Mouse (Mus musculus): ENCODE data around the gene Slx1b.
"Not testable (repeated sequence)": the region's sequence is repeated elsewhere in the genome, so short reads cannot be mapped to it uniquely, and the experiment has no call there.

The Slx1b gene

GRCm38 (mm10) chr7:126702861-126703756, 7.5 kb upstream of the Slx1b start:
- no peak for DNase-seq (ENCODE audit: low read depth, low spot score)

DNA sequence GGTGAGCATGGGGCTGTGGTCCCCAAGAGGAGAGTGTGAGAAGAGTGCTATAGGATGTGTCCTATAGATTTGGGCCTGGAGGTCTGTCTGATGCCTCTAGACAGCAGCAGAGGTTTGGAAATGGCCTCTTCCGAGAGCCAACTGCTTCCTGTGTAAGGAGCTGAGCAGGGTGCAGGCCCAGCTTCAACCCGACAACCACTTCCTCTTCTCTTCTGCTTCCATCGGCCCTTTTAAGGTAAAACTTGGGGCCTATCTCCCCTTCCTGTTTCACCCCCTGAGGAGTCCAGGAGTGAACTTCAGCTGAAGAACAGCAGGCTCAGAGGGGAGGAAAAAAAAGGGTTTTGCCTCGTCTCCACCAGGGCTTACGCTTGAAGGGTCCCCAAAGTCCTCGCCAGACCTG, 6.8 kb upstream of the Slx1b start:
- no peak for DNase-seq (ENCODE audit: low read depth, low spot score)

- DNase-seq (ENCODE audit: low read depth, low spot score): no peak
Measured at GRCm38 (mm10) chr7:126701559-126702357, 6.2 kb upstream of the Slx1b start.

GRCm38 (mm10) chr7:126701070-126701469, 5.5 kb upstream of the Slx1b start:
- DNase-seq (ENCODE audit: low read depth, low spot score): no peak

DNA sequence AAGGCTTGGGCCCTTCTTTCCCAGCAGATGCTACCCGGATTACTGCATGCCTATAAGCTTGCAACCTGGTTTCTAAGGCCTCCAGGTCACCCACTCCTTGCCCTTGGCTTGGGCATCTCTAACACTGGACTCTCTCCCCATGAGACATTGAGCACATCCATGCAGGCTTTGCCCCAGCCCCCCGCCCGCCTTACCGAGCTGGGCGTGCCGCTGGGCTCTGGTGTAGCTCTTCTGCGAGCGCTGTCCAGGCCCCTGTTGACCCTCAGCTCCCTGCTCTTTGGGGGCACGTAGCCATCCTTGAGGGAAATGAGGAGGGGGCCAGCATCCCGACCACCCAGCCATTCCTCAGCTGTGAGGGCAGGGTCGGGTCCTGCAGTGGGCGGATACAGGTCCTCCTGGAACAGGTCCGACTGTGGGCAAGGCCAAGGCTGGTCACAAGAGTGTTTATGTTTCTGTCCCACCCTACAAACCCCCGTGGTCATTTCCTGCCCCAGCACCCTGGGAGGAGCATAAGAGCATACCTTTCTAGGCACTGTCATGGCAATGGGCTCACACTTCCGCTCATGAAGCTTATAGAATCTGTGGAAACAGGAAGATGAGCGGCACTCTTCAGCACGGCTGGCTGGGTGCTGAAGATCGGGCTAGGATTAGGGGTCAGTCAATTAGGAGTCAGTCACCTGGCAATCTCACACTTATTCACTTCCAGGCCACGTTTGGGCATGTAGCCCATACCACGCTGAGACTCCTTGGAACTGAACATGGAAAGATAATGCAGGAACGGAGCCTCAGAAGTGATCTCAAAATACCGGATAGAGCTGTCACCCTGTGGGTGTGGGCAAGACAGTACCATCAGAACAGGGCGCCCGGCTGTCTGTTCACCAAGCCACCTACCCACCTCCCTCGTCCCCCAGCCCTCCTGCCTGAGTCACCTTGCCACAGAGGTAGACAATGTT, 4.8 kb upstream of the Slx1b start:
- DNase-seq (ENCODE audit: low read depth, low spot score): no peak

DNA sequence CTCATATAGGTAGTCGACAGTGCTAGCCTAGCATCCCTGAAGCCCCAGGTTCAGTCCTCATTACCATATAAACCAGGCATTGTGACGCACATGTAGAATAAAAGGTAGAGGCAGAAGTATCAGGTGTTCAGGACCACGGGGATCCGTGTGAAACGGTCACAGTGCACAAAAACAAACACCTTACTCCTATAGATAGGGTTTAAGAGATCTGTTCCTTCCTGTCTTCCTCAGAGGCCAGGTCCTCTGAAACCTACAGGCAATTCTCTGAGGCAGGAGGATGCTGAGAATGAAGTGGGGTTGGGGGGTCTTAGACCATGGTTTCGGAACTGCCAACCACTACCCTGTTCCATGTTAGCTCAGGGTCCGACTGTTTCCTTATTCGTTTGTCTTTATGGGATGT, 2.3 kb upstream of the Slx1b start:
- no peak for DNase-seq (ENCODE audit: low read depth, low spot score)

DNA sequence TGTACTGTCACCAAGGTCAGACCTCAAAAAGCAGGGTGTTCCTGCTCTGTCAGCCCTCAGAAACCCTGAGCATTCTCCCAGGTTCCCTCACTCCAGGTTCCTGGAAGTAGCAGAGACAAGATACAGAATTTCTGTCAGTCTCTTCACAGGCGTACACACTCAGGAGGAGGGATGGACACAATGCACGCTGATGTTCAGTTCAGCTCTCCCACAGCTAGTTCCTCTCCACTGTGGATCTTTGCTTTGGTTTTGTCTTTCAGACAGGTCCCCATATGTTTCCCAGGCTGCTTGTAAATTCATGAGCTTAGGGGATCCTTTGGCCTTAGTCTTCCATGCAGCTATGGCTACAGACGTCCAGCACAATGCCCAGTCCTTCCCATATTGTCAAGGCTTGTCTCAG, 1.3 kb upstream of the Slx1b start:
- no peak for DNase-seq (ENCODE audit: low read depth, low spot score)

GRCm38 (mm10) chr7:126696303-126696702, 719 bp upstream of the Slx1b start:
- DNase-seq (ENCODE audit: low read depth, low spot score): no peak

- no peak for DNase-seq (ENCODE audit: low read depth, low spot score)
Measured at GRCm38 (mm10) chr7:126695210-126695611, 373 bp downstream of the Slx1b start, which contains the start of gene Bola2. Bola2 (plus strand) TSS chr7:126695401.

- no peak for DNase-seq (ENCODE audit: low read depth, low spot score)
Measured at GRCm38 (mm10) chr7:126694441-126695051, 1.0 kb downstream of the Slx1b start.

DNA sequence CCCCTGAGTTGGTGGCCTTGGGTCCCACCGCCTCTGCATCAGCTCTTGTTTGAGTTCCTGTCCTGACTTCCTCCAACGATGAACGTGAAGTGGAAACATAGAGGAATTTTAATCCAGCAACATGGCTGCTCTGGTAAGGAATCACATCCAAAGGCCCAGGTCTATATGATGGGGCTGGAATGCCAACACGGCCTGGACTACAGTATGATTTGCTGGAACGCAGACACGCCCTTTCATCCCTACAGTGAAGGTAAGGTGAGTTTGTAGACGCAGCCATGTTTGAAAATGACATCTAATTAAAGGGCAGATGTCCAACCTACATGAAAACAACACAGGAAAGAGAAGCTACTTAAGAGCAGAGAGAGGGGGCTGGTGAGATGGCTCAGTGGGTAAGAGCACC, 1.8 kb downstream of the Slx1b start:
- no peak for DNase-seq (ENCODE audit: low read depth, low spot score)

DNA sequence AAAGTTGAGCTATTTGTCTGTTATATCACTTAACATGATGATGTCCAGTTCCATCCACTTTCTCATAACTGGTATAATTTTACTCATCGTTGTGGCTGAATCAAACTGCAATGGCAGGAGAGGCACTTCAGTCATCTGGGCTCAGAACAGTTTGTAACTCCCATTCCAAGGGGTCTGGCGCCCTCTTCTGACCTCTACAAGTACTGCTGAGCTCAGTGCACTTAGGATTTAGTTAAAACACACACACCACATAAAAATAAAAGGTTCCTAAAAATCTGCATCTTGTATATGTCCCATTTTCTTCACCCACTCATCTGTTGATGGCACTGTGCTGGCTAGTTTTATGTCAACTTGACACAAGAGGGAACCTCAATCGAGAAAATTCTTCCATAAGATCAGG, 2.3 kb downstream of the Slx1b start:
- no peak for DNase-seq (ENCODE audit: low read depth, low spot score)

DNA sequence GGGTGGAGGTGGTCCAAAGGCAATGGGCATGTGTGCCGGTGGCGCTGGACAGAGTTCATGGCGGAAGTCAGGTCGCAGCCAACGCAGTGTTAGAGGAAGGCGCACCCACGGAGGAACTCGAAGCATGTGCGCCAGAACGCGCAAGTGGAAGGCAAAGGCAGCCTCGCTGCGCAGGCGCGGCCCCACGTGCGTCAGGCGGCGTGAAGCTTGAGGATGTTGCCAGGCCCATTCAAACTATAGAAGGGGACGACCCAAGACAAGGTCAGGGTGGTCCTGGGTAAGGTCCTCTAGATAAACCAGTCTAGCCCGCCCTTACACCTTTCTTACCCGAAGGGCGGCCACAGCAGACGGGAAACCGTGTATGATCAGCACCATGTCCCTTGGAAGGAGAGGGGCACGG, 3.2 kb downstream of the Slx1b start:
- DNase-seq (ENCODE audit: low read depth, low spot score): no peak

DNA sequence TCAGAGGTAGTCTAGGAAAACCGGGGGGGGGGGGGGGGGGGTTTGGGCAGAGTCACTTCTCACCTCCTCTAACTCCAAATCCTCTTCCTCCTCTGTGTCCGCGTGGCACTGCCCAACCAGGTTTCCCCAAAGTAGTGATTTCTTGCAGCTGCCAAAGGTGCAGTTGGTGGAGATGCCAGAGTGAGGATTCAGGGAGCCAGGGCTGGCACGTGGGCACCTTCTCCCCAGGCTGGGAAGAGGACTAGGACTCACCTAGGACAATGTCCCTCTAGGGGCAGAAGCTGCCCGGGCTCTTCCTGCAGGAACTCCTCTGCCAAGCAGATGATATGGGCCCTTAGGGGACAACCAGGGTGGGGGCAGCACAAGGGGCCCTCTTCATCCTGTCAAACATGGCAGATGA, 3.9 kb downstream of the Slx1b start:
- no peak for DNase-seq (ENCODE audit: low read depth, low spot score)

- no peak for DNase-seq (ENCODE audit: low read depth, low spot score)
Measured at GRCm38 (mm10) chr7:126690737-126691136, 4.8 kb downstream of the Slx1b start.

DNA sequence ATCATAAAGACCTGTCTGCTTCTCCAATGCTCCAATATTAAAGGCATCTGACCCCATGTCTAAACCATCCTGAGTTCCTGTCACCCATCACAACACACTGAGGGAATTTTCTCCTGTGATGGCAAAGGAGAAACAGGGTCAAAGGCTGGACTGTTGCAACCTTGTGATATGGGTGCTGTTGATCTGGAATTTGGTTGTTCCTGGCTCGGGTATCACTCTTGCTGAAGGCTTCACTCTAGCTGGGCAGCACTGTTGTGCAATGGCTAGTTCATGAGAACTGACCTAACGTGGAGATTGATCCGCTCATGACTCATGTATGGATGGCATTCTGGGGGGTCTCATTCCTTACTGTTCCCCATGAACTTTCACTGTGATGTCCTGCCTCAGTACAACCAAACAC, 6.6 kb downstream of the Slx1b start:
- DNase-seq (ENCODE audit: low read depth, low spot score): no peak

- not testable (repeated sequence) for DNase-seq (ENCODE audit: low read depth, low spot score)
Measured at GRCm38 (mm10) chr7:126688156-126688555, 7.4 kb downstream of the Slx1b start.

- DNase-seq (ENCODE audit: low read depth, low spot score): no peak
Measured at GRCm38 (mm10) chr7:126681221-126681620, 14.4 kb downstream of the Slx1b start.

GRCm38 (mm10) chr7:126679683-126680082, 15.9 kb downstream of the Slx1b start:
- DNase-seq (ENCODE audit: low read depth, low spot score): no peak

DNA sequence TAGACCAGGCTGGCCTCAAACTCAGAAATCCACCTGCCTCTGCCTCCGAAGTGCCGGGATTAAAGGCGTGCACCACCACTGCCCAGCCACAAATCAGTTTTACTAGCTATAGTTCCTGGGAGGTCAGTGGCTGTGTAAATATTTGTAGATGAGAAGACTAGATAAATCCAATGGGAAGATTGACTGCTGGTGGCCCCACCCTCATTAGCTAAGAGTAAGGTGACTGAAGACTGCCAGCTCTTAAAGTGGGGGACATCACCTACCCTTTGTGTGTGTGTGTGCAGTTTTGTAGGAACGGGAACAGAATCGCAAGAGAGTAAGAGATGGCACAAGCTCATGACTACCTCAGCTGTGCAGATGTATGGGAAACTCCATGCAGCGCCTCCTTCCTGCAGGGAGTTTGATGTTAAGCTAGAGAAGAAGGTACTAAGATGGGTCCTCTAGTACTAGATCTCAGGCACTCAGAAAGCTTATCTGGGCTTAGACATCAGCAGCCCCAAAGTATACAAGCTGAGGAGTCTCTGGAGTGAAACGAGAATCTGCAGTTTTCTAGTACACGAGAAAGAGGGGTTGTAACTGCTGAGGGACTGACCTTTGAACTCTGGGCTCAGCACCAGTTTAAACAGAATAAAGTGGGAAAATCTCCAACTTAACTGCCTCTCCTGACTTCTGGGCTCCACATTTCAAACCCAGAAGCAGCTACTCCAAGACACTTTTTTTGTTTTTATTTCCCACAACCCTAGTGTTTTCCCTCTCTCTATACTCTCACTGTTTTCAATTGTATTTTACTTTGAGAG, 16.8 kb downstream of the Slx1b start:
- DNase-seq (ENCODE audit: low read depth, low spot score): no peak

All from brain, embryonic 18.5 days (tissue).